In the genomic region with DNA sequence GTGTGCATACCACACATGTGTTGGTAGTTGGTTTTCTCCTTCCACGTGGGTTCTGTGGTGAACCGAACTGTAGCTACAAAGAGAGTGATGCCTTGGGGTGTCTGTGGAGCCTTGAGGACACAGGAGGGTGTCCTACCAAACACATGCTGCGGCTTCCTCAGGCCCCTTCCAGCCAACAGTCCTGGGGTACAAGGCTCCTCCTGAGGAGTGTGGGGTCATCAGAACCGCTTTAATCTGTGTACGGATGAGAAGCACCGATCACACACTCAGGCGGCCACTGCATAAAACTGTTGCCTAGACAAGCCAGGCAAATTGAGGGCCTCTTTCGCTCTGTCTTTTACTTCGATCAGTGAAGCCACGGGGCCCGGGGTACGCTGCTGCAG, we compare ENCODE assay signal across 8 mouse cellular contexts. TPM values are rescaled to one million over a fixed set of nuclear protein-coding genes. Genes with fewer than 3 reads are reported as not detected.
DNase-seq lines count a peak whose midpoint lies in the region; ATAC-seq and TF ChIP-seq lines count a peak whose summit lies in the region.

No protein-coding gene starts in this region.

- H3K4me1 ChIP-seq in heart, embryonic 10.5 days, result peaks cover 30% of the 10 kb centered on the region
- peaks cover 31% of the 10 kb centered on the region for H3K4me1 ChIP-seq in kidney, embryonic 15.5 days
- peaks cover 31% of the 10 kb centered on the region for H3K4me1 ChIP-seq in liver, embryonic 16.5 days (ENCODE audit: control insufficient read depth, low read depth, low read length)
- peaks cover 14% of the 10 kb centered on the region for H3K4me1 ChIP-seq in olfactory bulb, adult 2 months (ENCODE audit: control insufficient read depth, insufficient read depth, low read length)

- no peaks in the 10 kb centered on the region for H3K9me3 ChIP-seq in heart, embryonic 10.5 days
- H3K9me3 ChIP-seq in kidney, embryonic 15.5 days (replicated peaks), result no peaks in the 10 kb centered on the region
- H3K9me3 ChIP-seq in liver, embryonic 16.5 days (replicated peaks; ENCODE audit: control insufficient read depth, low read length), result no peaks in the 10 kb centered on the region

- H3K27me3 ChIP-seq in heart, embryonic 10.5 days (ENCODE audit: insufficient read depth, poor library complexity, severe bottlenecking), result no peaks in the 10 kb centered on the region
- no peaks in the 10 kb centered on the region for H3K27me3 ChIP-seq in kidney, embryonic 15.5 days
- no peaks in the 10 kb centered on the region for H3K27me3 ChIP-seq in liver, embryonic 16.5 days (ENCODE audit: control insufficient read depth, insufficient read depth, low read depth, low read length)

- no peak for TF ChIP-seq CTCF in olfactory bulb, adult 2 months (IDR thresholded peaks at IDR 0.05; ENCODE audit: insufficient read depth, low read depth, low read length)

- H3K4me3 ChIP-seq in heart, embryonic 10.5 days, result peak overlapping the region; percentile 93
- peak overlapping the region; percentile 69 for H3K4me3 ChIP-seq in kidney, embryonic 15.5 days (replicated peaks)
- peak overlapping the region; percentile 63 for H3K4me3 ChIP-seq in liver, embryonic 16.5 days (ENCODE audit: low read depth, low read length)
- peak overlapping the region; percentile 72 for H3K4me3 ChIP-seq in olfactory bulb, adult 2 months (ENCODE audit: insufficient read depth, low read depth, low read length)

- no peak for TF ChIP-seq POLR2A in olfactory bulb, adult 2 months (IDR thresholded peaks at IDR 0.05; ENCODE audit: insufficient read depth, low read depth, low read length)

- 28% methylated on average over 12 of the region's 12 CpGs for WGBS in heart, embryonic 10.5 days
- 16% methylated on average over 12 of the region's 12 CpGs for WGBS in kidney, embryonic 15.5 days
- 8% methylated on average over 12 of the region's 12 CpGs for WGBS in liver, embryonic 16.5 days (ENCODE audit: insufficient replicate concordance)
- WGBS in olfactory bulb, adult 2 months, result 5% methylated on average over 12 of the region's 12 CpGs

- no peaks in the 10 kb centered on the region for H3K36me3 ChIP-seq in heart, embryonic 10.5 days
- H3K36me3 ChIP-seq in kidney, embryonic 15.5 days, result no peaks in the 10 kb centered on the region
- H3K36me3 ChIP-seq in liver, embryonic 16.5 days (ENCODE audit: control insufficient read depth, insufficient read depth), result no peaks in the 10 kb centered on the region

- ATAC-seq in kidney, embryonic 15.5 days (replicated peaks; ENCODE audit: low FRiP score), result no peak; the same call in 1 of the 2 replicates
- ATAC-seq in liver, embryonic 16.5 days (ENCODE audit: low read depth), result no peak

- peak; percentile 27 to 34 for DNase-seq in left cerebral cortex, adult 18-20 months (ENCODE audit: low spot score in 2 of 2)
- no peak for DNase-seq in left cerebral cortex, adult 11 months (ENCODE audit: low spot score)
- DNase-seq in cerebellum, postnatal 10 days, result peak; percentile 58 to 71
- DNase-seq in heart, embryonic 10.5 days (ENCODE audit: low spot score), result no peak
- DNase-seq in yolk sac, embryonic 10.5 days (ENCODE audit: low spot score), result peak; percentile 57

- H3K4me2 ChIP-seq in kidney, embryonic 15.5 days, result peak overlapping the region; percentile 60
- H3K4me2 ChIP-seq in liver, embryonic 16.5 days (ENCODE audit: low read depth, low read length), result peak overlapping the region; percentile 82

- H3K27ac ChIP-seq in heart, embryonic 10.5 days, result peak overlapping the region; percentile 98
- H3K27ac ChIP-seq in kidney, embryonic 15.5 days, result peak overlapping the region; percentile 92
- peak overlapping the region; percentile 82 for H3K27ac ChIP-seq in liver, embryonic 16.5 days (ENCODE audit: low read length)
- H3K27ac ChIP-seq in olfactory bulb, adult 2 months (ENCODE audit: insufficient read depth, low read depth, low read length), result peak overlapping the region; percentile 98

- H3K9ac ChIP-seq in kidney, embryonic 15.5 days, result peak overlapping the region; percentile 46
- H3K9ac ChIP-seq in liver, embryonic 16.5 days (ENCODE audit: low read depth, low read length), result peak overlapping the region; percentile 75

RNA-seq across cellular contexts. Expression of a gene that starts 0.9 kb away (rescaled TPM):
- 10 to 100 TPM; 15.5 to 16.7 TPM for total RNA-seq in left cerebral cortex, adult 18-20 months (2021)
- polyA plus RNA-seq in heart, embryonic 10.5 days (2016; fragmentation: Nextera tagmentation; extraction: Ambion mirVana), result 20.9 and 21.9 TPM in 2 replicates
- 36.7 and 40.5 TPM in 2 replicates for polyA plus RNA-seq in kidney, embryonic 15.5 days (2015; fragmentation: Nextera tagmentation; extraction: Ambion mirVana)
- 10.3 and 11.0 TPM in 2 replicates for polyA plus RNA-seq in liver, embryonic 16.5 days (2015; fragmentation: Nextera tagmentation; extraction: Ambion mirVana)
- 75.7 TPM in 1 of 2 replicates, not detected in the other for polyA plus RNA-seq in olfactory bulb, adult 2 months (2012; ENCODE audit: insufficient read depth, insufficient read length, low replicate concordance, missing spikeins)

RNA-seq across cellular contexts. Expression of a gene that starts 43.7 kb away (rescaled TPM):
- 100 to 1,000 TPM; 232 to 236 TPM for total RNA-seq in left cerebral cortex, adult 18-20 months (2021)
- 392 and 480 TPM in 2 replicates for polyA plus RNA-seq in heart, embryonic 10.5 days (2016; fragmentation: Nextera tagmentation; extraction: Ambion mirVana)
- polyA plus RNA-seq in kidney, embryonic 15.5 days (2015; fragmentation: Nextera tagmentation; extraction: Ambion mirVana), result 261 TPM in 2 replicates
- 169 and 174 TPM in 2 replicates for polyA plus RNA-seq in liver, embryonic 16.5 days (2015; fragmentation: Nextera tagmentation; extraction: Ambion mirVana)
- not detected in 2 replicates for polyA plus RNA-seq in olfactory bulb, adult 2 months (2012; ENCODE audit: insufficient read depth, insufficient read length, low replicate concordance, missing spikeins)

RNA-seq across cellular contexts. Expression of a gene that starts 43.8 kb away (rescaled TPM):
- 10 to 100 TPM; 22.7 to 24.3 TPM for total RNA-seq in left cerebral cortex, adult 18-20 months (2021)
- polyA plus RNA-seq in heart, embryonic 10.5 days (2016; fragmentation: Nextera tagmentation; extraction: Ambion mirVana), result 38.2 and 49.3 TPM in 2 replicates
- polyA plus RNA-seq in kidney, embryonic 15.5 days (2015; fragmentation: Nextera tagmentation; extraction: Ambion mirVana), result 46.5 and 49.6 TPM in 2 replicates
- 15.8 and 16.4 TPM in 2 replicates for polyA plus RNA-seq in liver, embryonic 16.5 days (2015; fragmentation: Nextera tagmentation; extraction: Ambion mirVana)
- polyA plus RNA-seq in olfactory bulb, adult 2 months (2012; ENCODE audit: insufficient read depth, insufficient read length, low replicate concordance, missing spikeins), result not detected in 2 replicates

Comparison
In these comparisons a context has a peak if more than half of its experiments do, and no peak if none do; other contexts are left out.
1. DNase-seq: peak in left cerebral cortex, adult 18-20 months (2 of 2), cerebellum, postnatal 10 days (2 of 2) and yolk sac, embryonic 10.5 days (single experiment); none in left cerebral cortex, adult 11 months (single experiment) and heart, embryonic 10.5 days (single experiment).
2. Peak in every context shown above with its lines, with median percentiles within 50 percentile points of each other: H3K27ac ChIP-seq and H3K4me3 ChIP-seq.